Mouse (Mus musculus) spleen, adult 2 months (tissue): ENCODE data around the gene Arf3. TPM values are rescaled to one million over a fixed set of nuclear protein-coding genes. Genes with fewer than 3 reads are reported as not detected.

Source experiments
- DNase-seq, 2 experiments: peaks; one replicate each; pipeline versions ENCODE4 v3.0.0 to v3.0.0-alpha.2; 2012 to 2021; ENCODE audit warnings: low spot score in 2 of 2, low read depth in 1 of 2
- H3K27ac ChIP-seq: fragments of 200-500 bp; 2 replicates; pipeline ENCODE4 v1.5.1; 2012; ENCODE audit warnings: low read length, inconsistent platforms; ENCODE audit not compliant: insufficient read depth
- H3K27me3 ChIP-seq: fragments of 200-500 bp; 2 replicates; pipeline ENCODE4 v1.6.1; 2012; ENCODE audit warnings: mild to moderate bottlenecking, moderate library complexity, low read length, inconsistent platforms; ENCODE audit not compliant: control insufficient read depth, insufficient read depth
- H3K36me3 ChIP-seq: fragments of 200-500 bp; 2 replicates; pipeline ENCODE4 v1.6.1; 2012; ENCODE audit warnings: mild to moderate bottlenecking, low read length, inconsistent platforms; ENCODE audit not compliant: control insufficient read depth, insufficient read depth
- H3K4me1 ChIP-seq: fragments of 200-500 bp; 2 replicates; pipeline ENCODE4 v1.6.1; 2011; ENCODE audit warnings: inconsistent platforms; ENCODE audit not compliant: control insufficient read depth, insufficient read depth, insufficient read length
- H3K4me3 ChIP-seq: fragments of 200-500 bp; 2 replicates; pipeline ENCODE4 v1.5.1; 2011; ENCODE audit warnings: mild to moderate bottlenecking, inconsistent platforms; ENCODE audit not compliant: insufficient read depth, insufficient read length; ENCODE audit errors: extremely low read depth
- CTCF ChIP-seq: fragments of 200-500 bp; IDR thresholded peaks from 2 replicates; pipeline ENCODE4 v1.5.1; 2011; ENCODE audit warnings: mild to moderate bottlenecking, inconsistent platforms; ENCODE audit not compliant: insufficient read depth, insufficient read length, insufficient replicate concordance; ENCODE audit errors: extremely low read depth
- POLR2A ChIP-seq: fragments of 200-500 bp; IDR thresholded peaks from 2 replicates; pipeline ENCODE4 v1.6.1; 2011; ENCODE audit warnings: low read depth, low read length, inconsistent platforms
- WGBS: fragments of 180-500 bp; shearing (Covaris S2); methylation state at CpG from one replicate; pipeline ENCODE4 v1.1.7; 2018; 5-methylcytosine and 5-hydroxymethylcytosine counted together
- polyA plus RNA-seq: library from polyadenylated mRNA; depleted of rRNA; stranded (reverse); fragments of >200 nt; gene quantifications from 2 replicates; pipeline ENCODE4 v1.2.3, GENCODE M21; 2012

Arf3 gene
- polyA plus RNA-seq, 1 experiment = 65.2 TPM

DNA sequence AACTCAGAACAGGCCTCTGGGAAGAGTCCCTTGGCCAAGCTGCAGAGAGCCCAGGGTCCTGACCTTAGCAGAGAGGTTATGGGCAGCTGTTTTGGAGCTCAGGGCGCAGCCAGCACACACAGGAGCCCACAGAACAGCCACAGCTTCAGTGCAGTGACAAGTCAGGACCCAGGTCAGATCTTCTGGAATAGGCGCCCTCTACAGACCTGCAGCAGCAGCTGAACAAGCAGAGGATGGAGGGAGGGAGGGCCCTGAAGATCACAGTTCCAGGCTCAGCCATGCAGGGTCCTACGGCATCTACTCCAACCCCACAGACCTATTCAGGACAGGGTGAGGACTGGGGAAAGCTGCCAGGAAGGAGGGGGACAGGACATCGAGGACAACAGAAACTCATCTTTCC, 24.2 kb downstream of the Arf3 start:
- DNase-seq = no peak
- H3K4me1 ChIP-seq = no peaks in the 10 kb centered on the region
- TF ChIP-seq POLR2A (no peak), CTCF (peak; percentile 3; the same call in 1 of the 2 replicates)
- H3K4me3 ChIP-seq = no peak overlapping the region
- H3K36me3 ChIP-seq = peaks cover 14% of the 10 kb centered on the region
- 85% methylated on average over 4 of the region's 4 CpGs for WGBS
- no peak overlapping the region for H3K27ac ChIP-seq
- H3K27me3 ChIP-seq = no peaks in the 10 kb centered on the region

DNA sequence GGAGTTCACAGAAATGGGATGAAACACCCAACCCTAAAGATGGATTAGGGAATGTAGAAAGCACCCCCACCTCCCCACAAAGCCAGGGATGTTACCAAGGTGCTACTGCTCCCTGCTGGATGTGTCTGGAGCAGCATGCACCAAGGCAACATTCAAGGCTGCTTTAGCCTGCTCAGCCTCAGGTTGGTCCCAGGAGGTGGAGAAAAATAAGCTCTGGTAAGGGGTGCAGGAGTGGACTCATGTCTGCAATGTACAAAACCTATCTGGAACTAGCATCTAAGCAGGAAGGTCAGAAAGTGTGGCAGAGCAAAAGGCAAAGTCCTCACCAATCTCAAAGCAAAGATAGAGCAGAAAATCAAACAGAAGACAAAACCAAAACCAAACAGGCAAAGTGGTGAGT, 25.1 kb downstream of the Arf3 start:
- H3K4me3 ChIP-seq = no peak overlapping the region
- no peak overlapping the region for H3K27ac ChIP-seq
- DNase-seq = peak in 1 of 2 experiments; percentile 39
- no peaks in the 10 kb centered on the region for H3K27me3 ChIP-seq
- no peak for TF ChIP-seq POLR2A
- peak; percentile 9; the same call in 1 of the 2 replicates for TF ChIP-seq CTCF
- peaks cover 14% of the 10 kb centered on the region for H3K36me3 ChIP-seq
- H3K4me1 ChIP-seq = no peaks in the 10 kb centered on the region

DNA sequence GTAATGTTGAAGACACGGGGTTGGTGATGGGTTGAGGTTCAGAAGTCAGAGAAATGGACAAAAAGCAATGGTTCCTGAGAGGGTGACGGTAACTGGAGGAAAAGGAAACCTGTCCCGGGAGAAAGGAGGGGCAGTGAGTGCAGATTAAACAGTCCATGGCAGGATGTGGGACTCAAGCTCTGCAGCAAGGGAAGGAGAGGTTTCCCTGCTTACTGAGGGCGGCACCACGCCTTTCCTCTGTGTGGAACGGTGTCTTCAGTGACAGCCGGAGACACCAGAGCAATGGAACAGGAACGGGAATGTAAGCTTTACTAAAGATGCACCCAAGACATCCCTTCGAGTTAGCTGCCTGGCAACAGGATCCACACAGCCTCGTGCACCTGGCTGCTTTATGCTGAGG, 26.5 kb downstream of the Arf3 start:
- Histone ChIP-seq H3K36me3 (peaks cover 14% of the 10 kb centered on the region), H3K4me3 (no peak overlapping the region), H3K27ac (no peak overlapping the region), H3K4me1 (no peaks in the 10 kb centered on the region), H3K27me3 (no peaks in the 10 kb centered on the region)
- TF ChIP-seq POLR2A (no peak), CTCF (no peak)
- DNase-seq = no peak
- 87% methylated on average over 10 of the region's 10 CpGs for WGBS

DNA sequence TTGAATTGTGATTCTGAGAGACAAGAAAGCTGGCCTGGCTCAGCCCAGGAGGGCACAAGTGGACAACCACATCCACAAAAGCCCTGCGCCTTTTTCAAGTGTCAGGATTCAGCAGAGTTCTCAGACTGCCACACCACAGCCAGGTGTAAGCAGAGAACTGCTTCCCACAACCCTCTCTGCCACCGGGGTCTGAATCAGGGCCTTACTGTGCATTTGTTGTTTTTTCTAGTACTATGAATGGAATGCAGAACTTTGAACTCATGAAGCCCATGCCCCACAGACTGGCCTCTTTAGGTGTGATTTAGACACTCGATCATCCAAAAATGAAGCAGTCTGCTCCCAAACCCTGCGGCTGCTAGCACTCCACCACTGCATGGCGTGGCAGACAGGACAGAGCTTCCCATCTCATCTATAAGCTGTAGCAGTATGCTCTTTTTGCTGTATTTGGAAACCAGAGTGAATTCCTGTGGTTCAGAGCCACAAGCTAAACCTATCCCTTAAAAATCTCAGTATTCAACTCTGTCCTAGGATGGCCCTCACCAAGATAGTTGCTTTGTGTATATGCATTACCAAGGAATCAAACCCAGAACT, 28.9 kb downstream of the Arf3 start:
- TF ChIP-seq POLR2A (no peak), CTCF (no peak)
- Histone ChIP-seq H3K36me3 (peaks cover 9% of the 10 kb centered on the region), H3K4me3 (no peak overlapping the region), H3K27me3 (no peaks in the 10 kb centered on the region), H3K4me1 (no peaks in the 10 kb centered on the region; the same call in 1 of the 2 replicates), H3K27ac (no peak overlapping the region)
- DNase-seq = no peak
- 79% methylated on average over 5 of the region's 5 CpGs for WGBS

DNA sequence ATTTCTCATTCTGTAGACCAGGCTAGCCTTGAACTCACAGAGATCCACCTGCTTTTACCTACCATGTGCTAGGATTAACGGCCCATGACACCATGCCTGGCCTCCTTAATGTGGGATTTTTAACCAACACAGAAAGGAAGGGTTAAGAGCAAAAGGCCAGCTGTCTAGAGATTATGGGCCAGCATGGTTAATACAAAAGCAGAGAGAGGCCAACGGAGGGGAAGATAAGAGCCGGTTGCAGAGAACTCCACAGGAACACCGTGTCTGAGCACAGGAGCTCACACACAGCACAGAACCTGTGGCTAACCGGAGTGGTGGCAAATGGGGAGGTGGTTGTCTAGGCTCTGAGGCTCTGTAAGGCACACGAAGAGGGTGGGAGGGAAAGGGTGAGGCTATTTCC, 29.6 kb downstream of the Arf3 start:
- DNase-seq = no peak
- 77% methylated on average over 6 of the region's 6 CpGs for WGBS
- no peak for TF ChIP-seq CTCF
- no peak for TF ChIP-seq POLR2A

DNA sequence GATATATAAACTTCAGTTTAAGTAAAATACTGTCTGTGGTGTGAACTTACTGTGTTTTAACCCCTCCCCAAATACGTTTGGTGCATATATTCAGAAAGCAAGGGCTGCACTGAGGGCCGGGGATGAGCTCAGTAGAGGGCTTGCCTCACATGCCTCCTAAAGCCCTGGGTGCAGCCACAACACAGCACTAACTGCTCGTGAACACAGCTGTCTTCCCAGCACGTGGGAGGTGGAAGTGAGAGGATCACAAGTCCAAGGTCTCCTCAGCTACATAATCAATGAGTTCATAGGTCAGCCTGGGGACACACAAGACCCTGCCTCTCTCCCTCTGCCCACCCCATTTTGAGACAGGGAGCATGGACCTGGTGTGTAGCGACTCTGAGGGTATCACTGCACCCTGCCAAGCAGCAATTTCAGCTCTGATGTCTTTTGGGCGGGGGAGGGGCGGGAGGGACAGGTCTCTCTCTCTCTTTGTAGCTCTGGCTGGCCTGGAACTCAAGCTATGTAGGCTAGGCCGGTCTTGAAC, 30.9 kb downstream of the Arf3 start:
- Histone ChIP-seq H3K27ac (no peak overlapping the region), H3K27me3 (no peaks in the 10 kb centered on the region), H3K4me3 (no peak overlapping the region), H3K4me1 (peaks cover 10% of the 10 kb centered on the region; the same call in 1 of the 2 replicates), H3K36me3 (peaks cover 4% of the 10 kb centered on the region; the same call in 1 of the 2 replicates)
- TF ChIP-seq POLR2A (no peak), CTCF (no peak)
- 83% methylated on average over 8 of the region's 8 CpGs for WGBS
- DNase-seq = no peak

More for the DNA sequence above, 29.6 kb downstream of the Arf3 start:
- no peak overlapping the region for H3K4me3 ChIP-seq
- H3K4me1 ChIP-seq = peaks cover 6% of the 10 kb centered on the region; the same call in 1 of the 2 replicates
- H3K27me3 ChIP-seq = no peaks in the 10 kb centered on the region
- no peak overlapping the region for H3K27ac ChIP-seq
- peaks cover 4% of the 10 kb centered on the region; the same call in 1 of the 2 replicates for H3K36me3 ChIP-seq

DNA sequence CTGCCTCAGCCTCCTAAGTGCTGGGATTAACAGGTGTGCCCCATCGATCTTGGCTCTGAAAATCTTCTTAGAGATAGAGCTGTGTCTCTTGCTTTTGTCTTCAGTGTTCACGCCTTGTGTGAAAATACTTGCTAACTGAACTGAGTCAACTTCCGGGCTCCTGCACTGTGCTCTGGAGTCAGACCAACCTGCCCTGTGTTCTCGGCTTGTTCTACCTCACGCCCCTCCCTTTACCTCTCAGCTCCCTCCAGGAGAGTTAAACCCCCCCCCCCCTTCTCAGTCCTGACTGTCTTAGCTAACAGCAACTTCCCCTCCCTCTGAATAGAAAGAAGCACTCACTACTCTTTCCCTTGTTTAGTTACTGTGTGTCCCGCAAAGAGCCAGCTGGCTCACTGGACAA, 32.2 kb downstream of the Arf3 start:
- H3K36me3 ChIP-seq = no peaks in the 10 kb centered on the region
- TF ChIP-seq POLR2A = no peak
- no peak for TF ChIP-seq CTCF
- no peak overlapping the region for H3K4me3 ChIP-seq
- DNase-seq = peak in 1 of 2 experiments; percentile 24
- peaks cover 10% of the 10 kb centered on the region; the same call in 1 of the 2 replicates for H3K4me1 ChIP-seq
- 0 out of 2 replicates have a peak, but pooled peaks cover 3% of the 10 kb centered on the region for H3K27me3 ChIP-seq
- 44% methylated on average over 6 of the region's 6 CpGs for WGBS
- peak overlapping the region; percentile 4; the same call in 1 of the 2 replicates for H3K27ac ChIP-seq
